ENCODE assay signal across 8 mouse cellular contexts in the genomic region with DNA sequence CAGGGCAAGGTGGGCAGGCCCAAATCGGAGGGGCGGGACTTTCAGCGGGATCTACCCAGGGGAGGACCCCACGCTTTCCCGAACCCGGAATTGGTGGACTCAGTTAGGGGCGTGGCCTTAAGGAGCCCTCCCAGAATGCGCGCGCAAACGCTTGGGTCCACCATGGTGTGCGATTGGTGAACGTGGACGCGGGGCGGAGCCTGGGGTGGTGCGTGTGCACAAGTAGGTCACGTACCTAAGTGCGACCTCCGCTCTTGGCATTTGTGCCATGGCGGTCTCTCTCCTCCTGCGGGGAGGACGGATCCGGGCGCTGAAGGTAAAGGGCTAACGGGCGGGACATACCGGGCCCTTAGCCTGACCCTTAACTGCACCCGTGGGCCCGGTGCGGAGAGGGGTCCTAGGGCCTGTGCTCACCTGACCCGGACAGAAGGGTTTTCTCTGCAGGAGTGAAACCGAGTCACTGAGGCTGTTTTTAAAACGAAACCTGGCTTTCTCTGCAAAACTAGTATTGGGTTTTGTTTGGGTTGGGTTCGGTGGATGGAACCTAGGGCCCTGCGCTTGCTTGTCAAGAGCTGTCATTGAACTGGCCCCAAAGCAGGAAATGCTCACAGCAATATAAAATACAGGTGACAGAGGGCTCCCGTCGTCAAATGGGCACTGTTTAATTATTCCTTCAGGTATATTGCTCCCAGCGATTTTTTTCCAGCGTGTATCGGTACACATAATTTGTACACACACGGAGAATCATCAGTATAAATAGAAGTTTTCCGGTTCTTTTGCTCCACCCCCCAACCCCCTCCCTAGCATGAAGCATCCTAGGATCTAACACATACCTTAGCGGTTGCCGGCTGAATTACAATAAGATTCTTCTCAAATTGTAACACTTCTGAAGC. TPM values are rescaled to one million over a fixed set of nuclear protein-coding genes. Genes with fewer than 3 reads are reported as not detected.
DNase-seq lines count a peak whose midpoint lies in the region; ATAC-seq and TF ChIP-seq lines count a peak whose summit lies in the region.

A gene (minus strand): TSS at position 35 of the 893 bp plus-strand sequence.
A gene (plus strand): TSS at position 170 of the 893 bp plus-strand sequence.

- no peak within 1 kb of the TSS; the same call in 1 of the 2 replicates for H3K27ac ChIP-seq in ES-E14 (ENCODE audit: insufficient read depth, low read depth, low read length, poor library complexity, severe bottlenecking)
- H3K27ac ChIP-seq in forebrain, embryonic 15.5 days (replicated peaks): peak within 1 kb of the TSS; percentile 85

- peak within 1 kb of the TSS; percentile 89 to 91 for H3K4me3 ChIP-seq in ES-E14 (ENCODE audit: insufficient read depth in 1 of 2, low read depth in 1 of 2, low read length in 2 of 2, poor library complexity in 1 of 2, severe bottlenecking in 1 of 2)
- peak within 1 kb of the TSS; percentile 69 for H3K4me3 ChIP-seq in forebrain, embryonic 15.5 days
- peak within 1 kb of the TSS; percentile 83 for H3K4me3 ChIP-seq in lung, adult 2 months (replicated peaks; ENCODE audit: extremely low read depth, low read depth, low read length)

- DNase-seq in ES-E14 (ENCODE audit: low read depth, low spot score): peak; percentile 100
- peak; percentile 99 for DNase-seq in cerebellum, adult 11-12 months
- DNase-seq in heart, postnatal 25 days (ENCODE audit: low spot score): peak; percentile 99
- peak; percentile 97 to 99 for DNase-seq in layer of hippocampus, adult 18-20 months (ENCODE audit: low spot score in 2 of 2)
- DNase-seq in lung, adult 2 months: peak; percentile 98
- DNase-seq in thymus, adult 18-20 months: peak; percentile 99 to 100

- TF ChIP-seq POLR2A in lung, adult 2 months (IDR thresholded peaks at IDR 0.05; ENCODE audit: borderline replicate concordance, extremely low read depth, low read depth, low read length): peak; percentile 97; the same call in 1 of the 2 replicates

- no peak for TF ChIP-seq CTCF in lung, adult 2 months (IDR thresholded peaks at IDR 0.05; ENCODE audit: insufficient read depth, low read length)

- intact Hi-C loops in heart, postnatal 25 days (cut with DNase I): loop anchor here (5.0 to 10.0 kb wide), 2 partner anchors 47 to 505 kb away; no protein-coding TSS in a partner anchor

- no peaks in the 10 kb centered on the region for H3K9me3 ChIP-seq in ES-E14 (ENCODE audit: control insufficient read depth, insufficient read depth, low read depth, low read length)
- no peaks in the 10 kb centered on the region for H3K9me3 ChIP-seq in forebrain, embryonic 15.5 days

- peak; percentile 96 for ATAC-seq in forebrain, embryonic 15.5 days (replicated peaks)
- ATAC-seq in neutrophil, adult 5-6 weeks (ENCODE audit: extremely low read depth, insufficient number of reproducible peaks, low FRiP score, poor library complexity, severe bottlenecking): peak; percentile 95

- in situ Hi-C loops in ES-E14 (cut with MboI; ENCODE audit: low sequenced_read_pairs in 2 of 2, unreplicated experiment in 2 of 2): loop anchor here in 1 of 2 experiments (10.0 kb wide), 1 partner anchor 145 kb away; no protein-coding TSS in a partner anchor

- under 1% methylated on average over 45 of the region's 45 CpGs for WGBS in forebrain, embryonic 15.5 days
- WGBS in lung, adult 2 months: under 1% methylated on average over 45 of the region's 45 CpGs

- peak within 1 kb of the TSS; percentile 57 for H3K4me2 ChIP-seq in forebrain, embryonic 15.5 days (replicated peaks)

- H3K36me3 ChIP-seq in ES-E14 (ENCODE audit: control insufficient read depth, insufficient read depth, low read length, poor library complexity, severe bottlenecking): peaks cover 13% of the 10 kb centered on the region
- H3K36me3 ChIP-seq in forebrain, embryonic 15.5 days: peaks cover 7% of the 10 kb centered on the region

- peaks cover 4 to 5% of the 10 kb centered on the region in 2 experiments; a peak in 2 of 4 replicates for H3K4me1 ChIP-seq in ES-E14 (ENCODE audit: control insufficient read depth in 2 of 2, insufficient read depth in 2 of 2, low read length in 2 of 2, poor library complexity in 1 of 2)
- peaks cover 30% of the 10 kb centered on the region for H3K4me1 ChIP-seq in forebrain, embryonic 15.5 days
- H3K4me1 ChIP-seq in lung, adult 2 months (ENCODE audit: control insufficient read depth, insufficient read depth, low read length): no peaks in the 10 kb centered on the region; the same call in 1 of the 2 replicates

- peak within 1 kb of the TSS; percentile 86 for H3K9ac ChIP-seq in ES-E14 (ENCODE audit: insufficient read depth, low read depth, low read length, poor library complexity, severe bottlenecking)
- H3K9ac ChIP-seq in forebrain, embryonic 15.5 days (replicated peaks): peak within 1 kb of the TSS; percentile 66

- no peaks in the 10 kb centered on the region for H3K27me3 ChIP-seq in forebrain, embryonic 15.5 days

TF ChIP-seq in ES-E14, 5 proteins besides CTCF, POLR2A, EP300 and RAD21:
- TF ChIP-seq HCFC1 (IDR thresholded peaks at IDR 0.05; ENCODE audit: borderline replicate concordance, insufficient read depth, low read length): 0 out of 2 replicates have a peak, but pooled peaks have one; percentile 30
- TF ChIP-seq ZNF384 (IDR thresholded peaks at IDR 0.05; ENCODE audit: low read depth, low read length): no peak
- TF ChIP-seq ZC3H11A (IDR thresholded peaks at IDR 0.05; ENCODE audit: borderline replicate concordance, low read depth, low read length): no peak
- no peak for TF ChIP-seq MAFK (IDR thresholded peaks at IDR 0.05; ENCODE audit: insufficient read depth, low read depth, low read length)
- TF ChIP-seq CHD2 (IDR thresholded peaks at IDR 0.05; ENCODE audit: low read depth, low read length): no peak

RNA-seq across cellular contexts. Expression of the first gene that starts in this region (rescaled TPM):
- total RNA-seq in ES-E14 (2012; rRNA removed): 56.6 and 58.5 TPM in 2 replicates
- polyA plus RNA-seq in forebrain, embryonic 15.5 days (2015; fragmentation: Nextera tagmentation; extraction: Ambion mirVana): 40.3 and 41.5 TPM in 2 replicates
- total RNA-seq in heart, postnatal 25 days (2021): 1 to 10 TPM; 5.7 to 7.4 TPM
- total RNA-seq in layer of hippocampus, adult 18-20 months (2021): 10 to 100 TPM; 22.1 to 25.0 TPM
- polyA plus RNA-seq in lung, adult 2 months (2012; rRNA removed): 20.1 and 20.6 TPM in 2 replicates
- 9.6 and 10.9 TPM in 2 replicates for total RNA-seq in neutrophil, adult 5-6 weeks (2017)

RNA-seq across cellular contexts. Expression of the second gene that starts in this region (rescaled TPM):
- total RNA-seq in ES-E14 (2012; rRNA removed): 206 and 242 TPM in 2 replicates
- polyA plus RNA-seq in forebrain, embryonic 15.5 days (2015; fragmentation: Nextera tagmentation; extraction: Ambion mirVana): 334 and 349 TPM in 2 replicates
- 1,000 to 10,000 TPM; 1,413 to 1,444 TPM for total RNA-seq in heart, postnatal 25 days (2021)
- 100 to 1,000 TPM; 245 to 254 TPM for total RNA-seq in layer of hippocampus, adult 18-20 months (2021)
- 79.5 and 101 TPM in 2 replicates for polyA plus RNA-seq in lung, adult 2 months (2012; rRNA removed)
- 69.1 and 76.3 TPM in 2 replicates for total RNA-seq in neutrophil, adult 5-6 weeks (2017)
